Mouse (Mus musculus) small intestine, adult 2 months (tissue): ENCODE results near the gene Olfr1386.

Experiments
- CTCF ChIP-seq: fragments of 200-500 bp; IDR thresholded peaks from 2 replicates; pipeline ENCODE4 v1.5.1; 2012; ENCODE audit warnings: low read depth, mild to moderate bottlenecking, control low read depth, inconsistent platforms, low read length, moderate library complexity, mixed read lengths; ENCODE audit not compliant: insufficient replicate concordance, insufficient read length; ENCODE audit errors: extremely low read depth
- POLR2A ChIP-seq: fragments of 200-500 bp; IDR thresholded peaks from 2 replicates; pipeline ENCODE4 v1.6.1; 2012; ENCODE audit warnings: low read depth, mild to moderate bottlenecking, control low read depth, inconsistent platforms, low read length, moderate library complexity

DNA sequence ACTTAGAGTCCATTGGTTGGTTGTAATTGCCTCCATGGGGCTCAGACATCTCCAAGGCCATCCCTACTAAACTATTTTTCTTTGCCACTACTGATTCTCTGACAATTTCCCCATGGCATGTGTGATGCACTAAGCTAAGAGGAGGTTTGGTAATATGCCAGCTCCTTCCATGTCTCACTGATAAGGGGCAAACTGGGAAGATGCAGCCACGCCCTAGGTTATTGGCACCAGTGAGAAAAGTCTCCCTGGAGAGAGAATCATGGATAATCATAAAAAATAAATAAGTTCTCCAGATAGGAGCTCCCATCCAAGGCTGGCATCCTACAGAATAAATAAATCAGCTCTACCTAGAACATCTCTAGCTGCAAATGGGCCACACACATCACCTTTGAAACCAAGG, 9.8 kb upstream of the Olfr1386 start, which contains the start of gene Olfr1387:
- no peak for TF ChIP-seq CTCF
- TF ChIP-seq POLR2A = no peak
